Mouse (Mus musculus) neural tube, embryonic 10.5 days (tissue): ENCODE results near the gene Cdk2.

Experiments
- DNase-seq: peaks from one replicate; pipeline ENCODE4 v3.0.0-alpha.2; 2017; ENCODE audit warnings: low spot score; ENCODE audit errors: extremely low spot score

Gene Cdk2

DNA sequence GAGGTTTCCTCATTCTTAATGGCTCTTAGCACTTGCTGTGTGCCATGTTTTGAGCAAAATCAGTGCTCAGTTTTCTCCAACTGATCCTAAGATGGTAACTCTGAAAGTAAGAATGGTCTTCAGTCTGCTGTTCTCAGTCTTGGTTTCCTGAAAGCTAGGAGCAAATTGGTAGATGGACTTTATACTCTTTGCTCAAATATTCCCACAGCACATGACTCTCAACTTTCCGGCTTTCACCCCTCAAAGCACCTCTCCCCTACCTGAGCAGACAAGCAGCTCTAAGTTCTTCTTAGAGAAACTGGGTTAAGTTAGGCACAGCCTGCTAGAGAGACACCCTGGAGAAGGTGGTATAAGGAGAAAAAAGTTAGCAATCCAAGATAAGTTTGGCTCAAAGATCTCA lies 48.1 kb downstream of the Cdk2 start:
- DNase-seq = no peak

DNA sequence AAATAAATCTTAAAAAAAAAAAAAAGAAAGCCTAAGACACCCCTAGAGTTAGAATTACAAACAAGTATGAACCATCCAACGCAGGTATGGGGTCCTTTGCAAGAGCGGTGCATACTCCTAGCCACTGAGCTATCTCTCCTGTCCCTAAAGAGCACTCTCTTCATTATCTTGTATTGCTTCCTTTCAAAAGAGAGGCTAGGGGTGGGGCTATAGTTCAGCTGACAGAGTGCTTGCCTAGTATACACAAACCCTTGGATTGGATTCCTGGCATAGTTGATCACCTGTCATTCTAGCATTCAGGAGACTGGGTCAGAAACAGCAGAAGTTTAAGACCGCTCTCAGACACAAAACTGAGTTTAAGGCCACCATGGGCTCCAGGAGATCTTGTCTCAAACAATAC lies 49.6 kb downstream of the Cdk2 start:
- no peak for DNase-seq

- DNase-seq = no peak
These were observed 51.0 kb downstream of the Cdk2 start for GRCm38 (mm10) chr10:128653866-128654265.
